Mouse (Mus musculus) kidney, adult 8-10 months (tissue): ENCODE data around the gene Wscd2.
A peak's percentile ranks its signal among the peaks of the same experiment; 100 is the strongest.

Experiments
- DNase-seq, 2 experiments: peaks; one replicate each; pipeline ENCODE4 v3.0.0; 2022

Gene Wscd2

DNA sequence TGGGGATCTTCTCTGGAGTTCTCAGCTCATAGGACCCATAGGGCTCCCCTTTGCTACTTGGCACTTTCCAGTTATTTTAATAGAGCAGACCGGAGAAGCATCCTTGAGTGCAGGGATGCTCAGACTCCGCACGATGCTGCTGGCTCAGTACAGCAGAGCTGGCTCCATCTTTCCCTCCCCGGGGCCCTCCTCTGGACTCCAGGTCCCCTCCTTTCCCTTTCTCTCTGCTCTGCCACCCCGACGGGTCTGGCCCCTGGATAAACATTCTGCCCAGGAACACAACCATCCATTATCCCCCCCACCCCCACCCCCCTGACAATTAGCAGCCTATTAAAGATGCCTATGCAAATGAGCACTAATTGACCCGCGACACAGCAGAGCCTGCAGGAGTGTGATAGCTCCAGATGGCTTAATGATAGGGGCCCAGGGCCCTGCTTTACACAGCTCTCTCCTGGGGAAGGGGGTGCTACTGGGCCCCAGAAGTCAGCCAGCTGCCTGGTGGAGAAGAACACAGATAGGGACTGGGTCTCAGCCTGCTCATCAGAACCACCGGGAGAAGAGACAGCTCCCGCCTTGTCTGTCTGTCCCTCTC is 52.8 kb downstream of the Wscd2 start:
- no peak for DNase-seq

DNA sequence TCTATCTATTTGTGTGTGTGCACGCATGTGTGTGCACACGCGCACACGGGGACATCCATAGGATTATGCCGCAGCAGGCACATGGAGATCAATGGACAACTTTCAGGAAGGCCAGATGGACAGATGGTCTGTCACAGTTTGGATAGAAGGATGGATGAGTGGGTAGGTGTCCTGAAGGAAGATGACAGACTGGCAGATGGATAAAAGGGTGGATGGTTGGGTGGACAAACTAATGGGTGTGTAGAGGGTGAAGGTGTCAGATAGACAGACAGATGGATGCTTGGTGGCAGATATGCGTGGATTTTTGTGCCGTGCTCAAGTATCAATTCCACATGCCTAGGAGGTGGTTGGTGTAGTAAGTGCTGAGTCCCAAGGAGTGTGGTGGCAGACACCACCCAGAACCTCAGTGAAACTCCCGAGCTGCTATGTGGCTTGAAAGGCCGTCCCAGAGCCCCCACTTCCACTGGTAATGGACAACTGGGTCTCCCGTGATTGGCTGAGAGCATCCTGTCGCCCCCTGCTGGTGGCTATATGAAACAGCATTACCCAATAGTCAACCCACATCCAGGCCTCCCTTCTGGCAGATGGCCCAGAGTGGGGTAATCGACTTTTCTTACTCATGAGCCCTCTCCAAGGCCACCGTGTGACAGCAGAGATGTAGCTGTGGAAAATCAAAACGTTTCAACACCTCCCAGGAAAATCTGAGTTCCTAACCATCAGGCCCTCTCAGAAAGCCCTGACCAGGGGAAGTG is 58.0 kb downstream of the Wscd2 start:
- peak in 1 of 2 experiments; percentile 5 for DNase-seq

DNA sequence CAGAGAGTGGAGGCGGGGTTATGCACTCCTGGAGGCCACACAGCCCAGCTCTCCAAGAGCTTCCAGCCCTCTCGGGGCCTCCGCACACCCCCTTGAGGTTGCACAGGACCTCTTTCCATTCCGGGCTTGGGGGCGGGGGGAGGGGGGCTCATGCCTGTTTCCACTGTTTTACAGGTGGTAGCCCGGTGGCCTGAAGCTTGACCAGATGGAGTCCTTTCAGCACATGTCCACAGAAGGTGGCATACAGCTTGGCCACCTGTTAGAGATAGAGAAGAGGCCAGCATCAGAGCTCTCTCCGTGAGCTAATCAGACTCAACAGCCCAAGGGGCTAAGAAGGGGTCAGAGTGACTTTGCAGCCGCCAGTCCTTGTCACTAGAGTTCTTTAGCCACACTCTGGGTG is 60.1 kb downstream of the Wscd2 start:
- DNase-seq: no peak

DNA sequence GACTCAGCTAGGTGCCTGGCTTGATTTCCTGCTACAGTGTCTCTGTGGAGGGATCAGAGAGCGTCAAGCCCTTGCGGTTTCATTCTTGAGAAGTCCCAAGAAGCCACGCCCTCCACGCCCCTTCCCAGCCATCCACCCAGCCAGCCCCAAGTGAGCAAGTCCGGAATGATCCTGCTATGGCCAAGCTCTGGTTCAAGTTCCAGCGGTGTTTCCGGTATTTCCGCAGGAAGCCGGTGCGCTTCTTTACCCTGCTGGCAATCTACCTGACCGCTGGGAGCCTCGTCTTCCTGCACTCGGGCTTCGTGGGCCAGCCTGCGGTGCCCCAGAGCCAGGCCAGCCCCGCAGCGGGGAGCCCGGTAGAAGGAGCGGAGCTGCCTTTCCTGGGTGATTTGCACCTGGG is 60.6 kb downstream of the Wscd2 start:
- DNase-seq: peak in 1 of 2 experiments; percentile 7

DNA sequence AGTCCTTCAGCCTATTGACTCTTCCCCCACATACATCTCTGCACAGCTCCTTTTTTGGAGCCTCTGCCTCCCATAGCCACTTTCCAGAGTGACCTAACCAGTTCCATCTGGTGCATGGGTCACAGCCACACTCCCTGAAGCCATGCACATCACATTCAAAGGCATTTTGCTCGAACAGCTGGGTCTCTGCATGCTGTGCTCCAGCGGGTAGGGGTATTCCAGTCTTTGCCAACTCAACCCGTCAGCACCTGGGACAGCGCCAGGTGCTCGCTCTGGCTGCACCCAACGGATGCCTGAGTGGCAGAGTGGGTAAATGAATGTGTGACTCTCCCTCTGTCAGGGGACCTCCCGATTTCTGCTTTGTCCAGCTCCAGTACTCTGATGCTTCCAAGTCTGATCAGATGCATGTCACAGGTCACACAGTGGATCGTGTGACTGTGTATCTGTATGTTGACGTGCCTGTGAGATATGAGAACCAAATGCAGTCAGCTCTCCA is 63.3 kb downstream of the Wscd2 start:
- DNase-seq: no peak

DNA sequence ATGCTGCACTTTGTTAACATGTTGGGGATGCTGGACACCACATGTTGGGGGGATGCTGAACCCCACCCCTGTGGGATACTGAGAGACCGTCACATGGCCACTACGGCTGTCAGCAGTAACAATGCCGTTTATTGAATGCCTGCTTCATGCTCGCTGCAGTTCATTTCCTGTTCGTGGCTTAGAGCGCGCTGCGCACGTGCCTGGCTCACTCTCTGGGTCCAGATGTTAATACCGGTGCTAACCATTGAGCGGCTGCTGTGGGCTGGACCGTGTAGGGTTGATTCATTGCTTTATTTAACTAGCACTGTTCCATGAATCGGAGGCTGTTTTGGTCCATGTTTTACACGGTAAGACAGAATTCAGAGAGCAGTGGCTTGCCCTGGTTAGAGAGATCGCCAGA is 64.0 kb downstream of the Wscd2 start:
- DNase-seq: no peak

DNA sequence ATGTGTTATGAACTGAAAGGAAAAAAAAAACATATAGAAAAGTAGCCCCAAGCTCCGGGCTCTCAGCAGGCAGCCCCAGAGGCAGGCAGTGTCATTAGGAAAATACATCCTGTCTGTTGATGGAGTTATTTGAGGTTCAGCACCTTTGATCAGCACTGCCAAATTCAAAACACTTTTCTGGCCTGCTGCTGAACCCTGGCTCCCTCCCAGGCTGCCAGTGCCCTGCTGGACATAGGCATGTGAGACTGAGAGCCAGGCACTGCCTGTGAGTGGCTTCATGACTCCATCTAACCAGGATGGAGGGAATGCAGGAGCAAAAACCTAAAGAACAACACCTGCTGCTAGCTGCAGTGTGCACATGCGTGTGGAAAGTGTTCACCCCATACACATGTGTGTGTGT is 64.4 kb downstream of the Wscd2 start:
- DNase-seq: no peak

DNA sequence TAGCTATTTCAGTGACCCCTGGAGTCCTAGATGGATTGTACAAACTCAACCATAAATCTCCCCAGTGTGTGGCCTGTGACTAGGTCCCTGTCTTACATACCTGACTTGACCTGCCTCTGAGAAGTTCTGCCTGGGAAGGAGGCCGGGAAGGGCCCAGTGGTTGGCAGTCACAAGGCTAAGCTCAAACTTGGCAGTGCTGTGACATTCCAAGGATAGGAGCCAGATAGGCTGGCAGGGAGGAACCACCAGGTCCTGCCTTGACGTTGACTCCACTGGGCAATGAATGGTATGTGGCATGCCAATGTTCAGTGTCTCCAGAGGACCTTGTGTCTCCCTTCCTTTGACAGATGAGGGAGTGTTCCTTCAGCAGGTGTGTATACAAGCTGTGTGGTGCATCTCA is 65.6 kb downstream of the Wscd2 start:
- DNase-seq: peak in 1 of 2 experiments; percentile 30

DNA sequence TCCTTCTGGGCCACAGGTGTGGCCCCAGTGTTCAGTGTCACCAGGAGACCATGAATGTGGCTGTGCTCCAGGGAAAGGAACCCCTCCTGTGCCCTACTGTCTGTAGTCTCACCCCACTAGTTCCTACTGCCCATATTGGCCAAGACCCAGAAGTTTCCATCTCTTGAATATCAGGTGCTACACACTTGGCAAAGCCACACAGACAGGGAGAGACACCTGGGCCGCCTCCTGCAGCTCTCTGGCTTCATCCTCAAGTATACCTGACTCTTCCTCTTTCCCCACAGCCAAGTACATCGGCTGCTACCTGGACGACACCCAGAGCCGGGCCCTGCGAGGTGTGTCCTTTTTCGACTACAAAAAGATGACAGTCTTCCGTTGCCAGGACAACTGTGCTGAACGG is 67.9 kb downstream of the Wscd2 start:
- DNase-seq: no peak

DNA sequence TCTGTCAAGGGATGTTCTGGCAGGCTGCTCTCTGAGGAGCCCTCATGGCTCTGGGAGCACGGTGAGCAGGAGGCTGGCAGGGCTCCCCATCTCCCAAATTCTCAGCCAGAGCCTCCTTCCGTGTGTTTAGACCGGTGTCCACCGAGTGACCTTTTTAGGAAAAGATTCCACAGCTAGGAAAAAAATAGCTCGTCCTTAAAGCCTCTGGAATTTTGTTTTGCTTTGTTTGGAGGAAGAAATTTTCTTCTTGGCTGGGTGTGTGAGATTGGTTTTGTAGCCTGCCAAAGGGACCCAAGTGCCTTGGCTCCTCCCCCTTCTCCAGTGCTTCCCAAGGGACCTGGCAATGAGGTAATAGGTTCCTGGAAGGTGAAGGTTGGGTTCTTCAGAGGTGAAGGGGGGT is 69.5 kb downstream of the Wscd2 start:
- DNase-seq: peak; percentile 19 to 21

DNA sequence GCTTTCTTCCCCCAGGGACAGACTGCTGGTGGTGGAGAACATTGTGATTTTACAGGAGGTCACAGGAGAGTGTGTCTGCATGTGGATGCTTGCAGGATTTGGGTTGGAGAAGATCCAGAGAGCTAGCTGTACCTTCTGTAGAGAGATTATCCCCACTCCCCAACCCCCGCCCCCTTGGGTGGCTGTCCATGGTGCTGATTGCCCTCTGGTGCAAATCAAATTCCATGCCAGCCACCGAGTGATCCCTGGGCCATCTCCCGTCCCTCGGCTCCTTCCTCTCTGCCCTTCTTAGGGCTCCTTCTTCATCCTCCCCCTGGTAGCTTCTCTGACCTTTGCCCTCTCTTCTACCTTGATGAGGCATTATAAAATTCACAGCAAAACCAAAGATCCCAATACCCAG is 74.3 kb downstream of the Wscd2 start:
- no peak for DNase-seq

DNA sequence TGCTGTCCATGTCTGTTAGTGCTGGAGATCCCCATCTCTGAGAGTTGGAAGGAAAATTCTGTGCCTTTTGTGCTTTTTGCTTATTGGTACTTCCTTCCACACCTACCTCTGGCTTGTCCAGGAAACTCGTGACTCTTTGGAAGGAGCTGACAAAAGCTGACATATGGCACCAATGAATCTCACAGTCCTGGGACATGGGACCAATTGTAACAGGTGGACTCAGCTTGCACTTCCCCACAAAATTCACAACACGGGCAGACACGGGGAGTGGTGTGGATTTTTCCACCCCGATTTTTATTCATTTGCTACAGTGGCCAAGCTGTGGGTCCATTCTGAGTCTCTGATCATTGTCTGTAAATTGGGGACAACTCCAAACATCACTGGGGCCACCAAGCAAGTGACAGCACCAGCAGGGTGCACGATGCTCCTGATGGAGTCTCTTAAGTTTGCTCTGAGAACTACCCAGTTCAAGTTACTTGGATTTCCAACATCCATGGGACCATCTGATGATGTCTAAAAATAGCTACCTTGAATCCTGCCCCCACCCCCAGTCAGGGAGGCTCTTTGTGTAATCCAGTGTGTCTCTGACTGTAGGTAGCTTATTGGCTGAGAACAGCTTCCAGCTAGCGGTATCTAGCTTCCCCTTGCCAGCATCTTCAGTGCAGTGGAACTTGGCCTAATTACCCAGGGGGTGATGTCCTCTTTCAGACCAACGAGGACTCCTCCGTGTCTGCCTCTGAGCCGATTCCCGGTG is 75.1 kb downstream of the Wscd2 start:
- no peak for DNase-seq

DNA sequence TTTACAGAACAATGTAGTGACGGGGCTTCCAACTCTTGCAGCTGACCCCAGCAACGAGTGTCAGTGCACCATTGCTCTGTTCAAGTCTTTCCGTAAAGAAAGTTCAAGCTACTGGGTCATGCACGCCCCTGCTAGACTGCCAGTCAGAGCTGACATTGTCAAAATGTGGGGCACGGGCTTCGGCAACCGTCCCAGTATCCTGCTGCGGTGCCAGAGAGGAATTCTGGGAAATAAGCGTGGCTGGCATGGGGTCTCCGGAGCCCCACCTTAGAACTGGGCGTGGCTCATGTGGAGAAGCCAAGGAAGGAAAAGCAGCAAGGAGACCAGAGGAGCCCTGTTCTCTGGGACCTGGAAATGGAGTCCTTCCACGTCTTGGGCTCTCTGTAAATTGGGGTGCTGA is 75.7 kb downstream of the Wscd2 start:
- DNase-seq: no peak

DNA sequence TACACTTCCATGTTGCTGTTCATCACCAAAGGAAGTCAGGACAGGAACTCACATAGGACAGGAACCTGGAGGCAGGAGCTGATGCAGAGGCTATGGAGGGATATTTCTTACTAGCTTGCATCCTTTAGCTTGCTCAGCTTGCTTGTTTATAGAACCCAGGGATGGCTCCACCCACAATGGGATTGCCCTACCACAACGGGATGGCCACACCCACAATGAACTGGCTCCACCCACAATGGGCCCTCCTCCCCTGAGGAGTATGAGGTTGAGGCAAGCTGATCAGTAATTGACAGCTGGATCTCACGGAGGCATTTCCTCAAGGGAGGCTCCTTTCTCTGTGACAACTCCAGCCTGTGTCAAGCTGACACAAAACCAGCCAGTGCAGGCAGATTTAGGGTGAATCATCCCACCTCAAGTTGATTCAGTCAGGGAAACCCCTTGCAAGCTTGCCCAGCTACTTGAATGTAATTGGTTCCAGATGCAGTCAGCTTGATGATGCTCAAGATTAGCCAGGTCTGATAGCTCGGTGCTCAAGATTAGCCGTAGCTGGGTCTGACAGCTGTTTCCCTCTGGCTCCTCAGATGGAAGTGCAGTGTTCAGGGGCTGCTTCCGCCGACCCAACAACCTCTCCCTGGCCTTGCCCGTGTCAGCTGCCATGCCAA is 80.1 kb downstream of the Wscd2 start:
- no peak for DNase-seq

DNA sequence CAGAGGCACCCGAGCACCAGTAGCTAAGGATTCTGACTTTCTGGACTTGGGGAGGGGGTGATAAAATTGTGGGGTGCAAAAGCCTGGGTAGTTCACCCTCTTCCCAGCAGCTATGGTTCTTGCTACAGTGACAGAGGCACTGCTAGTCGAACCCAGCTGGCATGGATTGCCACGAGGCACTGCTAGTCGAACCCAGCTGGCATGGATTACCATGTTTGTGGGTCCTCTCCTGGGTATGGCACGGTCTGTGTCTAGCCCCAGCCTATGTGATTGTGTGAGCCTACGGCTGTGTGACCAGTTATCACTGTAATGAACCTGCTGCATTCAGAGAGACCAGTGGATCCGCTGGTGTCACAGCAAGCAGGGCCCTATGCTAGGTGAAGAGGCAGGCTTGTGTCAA is 87.4 kb downstream of the Wscd2 start:
- no peak for DNase-seq

DNA sequence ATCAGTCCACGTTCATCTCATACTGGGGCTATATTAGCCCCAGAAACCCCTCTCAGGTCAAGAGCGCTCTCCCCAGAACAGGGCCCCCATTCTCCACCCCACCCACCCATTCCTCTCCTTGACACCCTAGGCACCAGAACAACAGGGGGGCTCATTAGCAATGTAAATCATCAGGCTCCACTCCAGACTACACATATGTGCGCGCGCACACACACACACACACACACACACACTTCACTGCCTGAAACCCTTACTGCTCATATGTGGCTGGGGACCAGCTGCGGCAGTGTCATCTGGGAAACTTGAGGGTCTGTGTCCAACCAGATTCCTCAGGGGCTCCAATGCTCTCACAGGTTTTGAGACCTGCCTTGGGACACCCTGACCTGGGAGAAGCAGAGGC is 88.3 kb downstream of the Wscd2 start:
- DNase-seq: no peak

DNA sequence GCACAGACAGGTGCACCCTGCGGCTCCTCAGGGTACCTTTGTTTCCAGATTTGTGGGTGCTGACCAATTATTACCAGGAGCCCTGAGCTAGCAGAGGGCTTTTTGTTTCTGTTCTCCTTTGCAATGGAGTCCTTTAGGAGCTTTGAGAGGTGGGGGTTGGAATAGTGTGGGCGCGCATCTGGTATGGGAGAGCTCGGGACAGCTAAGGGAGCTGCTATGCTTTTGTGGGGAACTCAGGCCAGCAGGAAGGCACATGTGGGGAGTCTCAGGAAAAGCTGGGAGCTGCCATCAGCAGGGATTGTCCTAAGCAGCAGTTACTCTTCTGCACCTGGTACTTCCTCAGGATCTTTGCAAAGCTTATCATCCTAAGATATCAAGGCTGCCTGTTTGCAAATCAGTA is 89.0 kb downstream of the Wscd2 start:
- no peak for DNase-seq

DNA sequence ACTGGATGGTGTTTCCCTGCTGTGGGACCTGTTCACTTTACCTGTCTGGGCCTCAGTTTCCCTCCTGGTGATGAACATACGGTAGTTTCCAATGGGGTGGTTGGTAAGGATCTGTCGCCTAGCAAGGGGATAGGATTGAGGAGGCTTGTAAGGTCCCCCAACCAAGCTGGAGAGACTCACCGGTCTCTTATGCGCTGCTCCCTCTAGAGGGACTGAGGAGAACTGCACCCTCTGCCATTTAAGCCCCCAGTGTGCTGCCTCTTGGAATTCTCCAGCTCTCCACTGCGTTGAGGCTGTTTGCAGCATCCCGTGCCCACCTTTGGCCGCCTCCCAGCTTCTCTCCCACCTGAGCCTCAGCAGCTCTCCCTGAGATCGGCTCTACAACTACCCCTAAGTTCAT is 90.1 kb downstream of the Wscd2 start:
- no peak for DNase-seq

DNA sequence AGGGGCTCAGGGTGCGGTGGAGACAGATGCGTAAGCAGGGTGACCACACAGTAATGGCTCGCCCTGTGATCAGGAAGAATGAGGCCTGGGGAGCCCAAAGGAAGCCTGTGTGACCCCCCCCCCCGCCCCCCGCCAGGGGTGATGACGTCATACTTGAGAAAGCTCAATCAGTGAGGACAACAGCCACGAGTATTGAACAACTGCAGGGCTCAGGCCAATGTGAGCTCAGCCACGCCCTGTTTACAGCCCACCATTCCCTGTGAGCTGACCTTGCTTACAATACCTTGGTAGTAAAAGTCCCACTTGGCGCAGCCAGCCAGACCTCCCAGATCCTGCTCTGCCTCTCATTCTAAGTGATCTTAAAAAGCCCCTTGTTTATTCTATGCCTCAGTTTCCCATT is 90.7 kb downstream of the Wscd2 start:
- DNase-seq: no peak

DNA sequence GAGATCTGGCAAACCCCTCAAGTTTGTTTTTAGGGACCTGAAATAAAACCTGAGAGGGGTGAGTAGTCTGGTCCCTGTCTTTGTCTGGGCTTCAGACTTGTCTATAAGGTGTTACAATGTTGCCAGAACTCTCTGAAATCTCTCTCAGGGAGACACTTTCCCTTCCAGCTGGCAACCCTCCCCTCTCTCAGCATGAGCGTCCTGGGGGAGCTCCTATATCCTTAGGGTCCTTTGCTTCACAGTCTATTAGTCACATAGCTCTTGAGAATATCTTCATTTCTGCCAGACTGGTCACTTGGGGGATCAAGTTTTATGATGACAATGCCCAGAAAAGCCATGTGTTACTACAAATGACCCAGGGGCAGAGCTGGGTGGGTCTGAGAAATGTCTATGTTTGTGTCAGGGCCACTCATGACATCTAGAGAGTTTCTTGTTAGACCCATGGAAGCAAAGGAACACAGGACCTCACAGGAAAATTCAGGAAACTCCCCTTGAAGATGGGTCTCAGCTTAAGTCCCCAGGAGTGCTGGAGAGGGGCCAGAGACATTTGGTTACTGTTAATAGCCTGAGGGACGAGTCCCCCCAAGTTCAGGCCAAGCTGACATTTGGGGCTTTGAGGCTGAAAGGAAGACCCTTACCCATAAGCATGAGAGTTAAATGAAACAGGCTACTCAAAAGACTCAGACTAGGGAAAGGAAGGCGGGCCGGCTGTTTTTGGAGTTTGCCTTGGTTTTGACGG is 93.5 kb downstream of the Wscd2 start:
- no peak for DNase-seq

DNA sequence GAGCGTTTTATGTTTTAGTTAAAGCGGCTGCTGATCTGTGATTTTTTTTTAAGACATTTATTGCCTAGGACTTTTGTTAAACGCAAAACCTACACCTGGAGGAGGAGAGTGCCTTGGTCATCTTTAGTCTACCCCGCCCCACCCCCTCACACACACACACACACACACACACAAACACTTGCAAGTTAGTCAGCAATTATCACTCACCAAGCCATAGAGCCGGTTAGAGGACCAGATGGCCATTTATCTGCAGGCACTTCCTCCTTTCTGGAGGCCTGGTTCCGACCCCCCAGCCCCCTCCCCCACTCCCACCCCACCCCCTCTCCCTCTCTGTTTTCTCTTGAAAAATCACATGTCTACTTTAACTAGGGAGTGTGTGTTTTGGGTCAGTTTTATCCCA is 94.3 kb downstream of the Wscd2 start:
- DNase-seq: no peak

DNA sequence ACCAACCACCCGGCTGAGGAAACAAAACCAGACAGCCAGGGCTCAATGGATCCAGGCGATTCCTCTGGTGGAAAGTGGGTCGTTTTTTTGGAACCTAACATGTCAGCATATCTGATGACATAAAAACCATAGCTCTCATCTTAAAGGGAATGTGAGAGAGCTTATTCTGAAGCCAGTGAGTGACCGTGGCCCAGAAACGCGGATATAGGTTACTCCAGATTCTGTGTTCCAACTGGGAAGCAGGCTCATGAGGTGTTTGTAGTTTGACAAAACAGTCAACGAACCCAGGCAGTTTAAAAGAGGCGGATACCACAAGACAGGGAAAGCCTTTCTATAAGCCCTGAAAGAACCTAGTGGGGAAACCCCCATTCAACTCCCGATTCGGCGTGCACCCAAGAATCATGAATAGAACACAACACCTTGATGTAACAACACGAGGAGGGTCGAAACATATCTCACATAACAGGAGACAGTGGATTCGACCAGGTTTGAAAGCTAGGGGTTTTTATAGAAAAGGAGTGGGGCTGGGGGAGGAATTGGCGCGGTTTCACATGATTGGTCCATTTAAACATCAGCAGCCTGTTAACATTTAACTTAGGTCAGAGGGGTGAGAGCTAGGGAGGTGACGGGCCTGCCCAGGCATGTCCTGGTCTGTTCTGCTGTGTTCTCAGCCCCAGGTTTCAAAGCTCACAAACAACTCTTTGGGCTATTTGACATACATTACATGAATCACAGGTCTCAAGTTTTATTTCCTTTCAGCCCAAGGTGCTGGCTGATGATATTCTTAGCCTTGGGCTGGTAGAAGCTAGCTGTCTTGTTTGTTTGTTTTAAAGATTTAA is 95.7 kb downstream of the Wscd2 start:
- DNase-seq: peak; percentile 19 to 23
